Mouse (Mus musculus) left cerebral cortex, adult 9 months (tissue): ENCODE data around the gene Snx17.
"Not testable (repeated sequence)": the region's sequence is repeated elsewhere in the genome, so short reads cannot be mapped to it uniquely, and the experiment has no call there.

Experiments
- DNase-seq, 2 experiments: peaks; one replicate each; pipeline ENCODE4 v3.0.0; 2022; ENCODE audit warnings: low spot score in 2 of 2

Gene Snx17

GRCm38 (mm10) chr5:31196207-31196606 is 3.2 kb downstream of the Snx17 start:
- no peak for DNase-seq

GRCm38 (mm10) chr5:31197072-31197471 is 4.0 kb downstream of the Snx17 start:
- no peak for DNase-seq

GRCm38 (mm10) chr5:31198170-31198569 is 5.1 kb downstream of the Snx17 start:
- no peak for DNase-seq

GRCm38 (mm10) chr5:31198616-31199320 is 5.7 kb downstream of the Snx17 start:
- DNase-seq, result no peak

- DNase-seq, result no peak
Observed at GRCm38 (mm10) chr5:31199321-31199892, 6.4 kb downstream of the Snx17 start.

- no peak for DNase-seq
Observed at GRCm38 (mm10) chr5:31199893-31200292, 6.9 kb downstream of the Snx17 start.

- no peak for DNase-seq
Observed at GRCm38 (mm10) chr5:31200327-31200768, 7.3 kb downstream of the Snx17 start.

- no peak for DNase-seq
Observed at GRCm38 (mm10) chr5:31201042-31201741, 8.2 kb downstream of the Snx17 start.

GRCm38 (mm10) chr5:31201742-31202590 is 8.9 kb downstream of the Snx17 start, which contains the start of gene Zfp513:
TSS of gene Zfp513 (minus strand) at chr5:31202303.
- DNase-seq, result peak; percentile 98

- no peak for DNase-seq
Observed at GRCm38 (mm10) chr5:31202933-31203332, 9.9 kb downstream of the Snx17 start.

- DNase-seq, result no peak
Observed at GRCm38 (mm10) chr5:31203866-31204265, 10.8 kb downstream of the Snx17 start.

GRCm38 (mm10) chr5:31204421-31204820 is 11.4 kb downstream of the Snx17 start:
- DNase-seq, result no peak

- not testable (repeated sequence) for DNase-seq
Observed at GRCm38 (mm10) chr5:31216554-31216953, 23.5 kb downstream of the Snx17 start.

GRCm38 (mm10) chr5:31218294-31218693 is 25.3 kb downstream of the Snx17 start:
- no peak for DNase-seq

- no peak for DNase-seq
Observed at GRCm38 (mm10) chr5:31219070-31219469, 26.0 kb downstream of the Snx17 start.

GRCm38 (mm10) chr5:31219474-31219873 is 26.4 kb downstream of the Snx17 start:
- DNase-seq, result no peak

- peak in 1 of 2 experiments; percentile 49 for DNase-seq
Observed at GRCm38 (mm10) chr5:31219911-31220447, 27.0 kb downstream of the Snx17 start.

- DNase-seq, result peak; percentile 81 to 95
Observed at GRCm38 (mm10) chr5:31220448-31221303, 27.6 kb downstream of the Snx17 start, which contains the start of gene Ppm1g. TSS of gene Ppm1g (minus strand) at chr5:31220687.

- DNase-seq, result no peak
Observed at GRCm38 (mm10) chr5:31221304-31221945, 28.4 kb downstream of the Snx17 start.

- DNase-seq, result no peak
Observed at GRCm38 (mm10) chr5:31222696-31223095, 29.7 kb downstream of the Snx17 start.
